In the genomic region with DNA sequence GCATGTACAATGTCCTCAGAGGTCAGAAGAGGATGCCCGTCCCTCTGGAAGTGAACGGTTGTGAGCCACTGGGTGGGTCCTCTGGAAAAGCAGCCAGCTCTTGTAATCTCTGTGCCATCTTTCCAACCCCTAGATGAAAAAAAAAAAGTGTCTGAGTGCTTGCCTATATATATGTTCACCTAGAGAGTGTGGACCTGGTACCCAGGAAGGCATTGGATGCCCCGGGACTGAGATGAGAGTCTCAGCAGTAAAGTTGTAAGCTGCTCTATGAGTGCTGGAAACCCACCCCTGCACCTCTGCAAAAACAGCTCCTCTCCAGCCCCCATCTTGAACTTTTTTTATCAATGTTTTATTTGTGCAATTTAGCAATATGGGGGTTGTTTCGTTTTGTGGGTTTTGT, we compare ENCODE assay signal across 13 mouse cellular contexts. TPM values are rescaled to one million over a fixed set of nuclear protein-coding genes. Genes with fewer than 3 reads are reported as not detected.
DNase-seq lines count a peak whose midpoint lies in the region; ATAC-seq and TF ChIP-seq lines count a peak whose summit lies in the region.
"Had no signal": no experiment of that assay in that cellular context is flagged by ENCODE, and none has a peak within 500 bp of the region (broad histone marks: within the 10 kb centered on the region; RNA-seq: fewer than 3 reads in every experiment).

No protein-coding gene starts in this region.

- no peaks in the 10 kb centered on the region for H3K36me3 ChIP-seq in intestine, embryonic 16.5 days (ENCODE audit: control insufficient read depth, insufficient read depth, low read length)
- no peaks in the 10 kb centered on the region for H3K36me3 ChIP-seq in intestine, embryonic 15.5 days
- peaks cover 22% of the 10 kb centered on the region for H3K36me3 ChIP-seq in liver, embryonic 12.5 days
- peaks cover 3% of the 10 kb centered on the region; the same call in 1 of the 2 replicates for H3K36me3 ChIP-seq in liver, embryonic 14.5 days (replicated peaks; ENCODE audit: control insufficient read depth, insufficient read depth, low read depth)
- H3K36me3 ChIP-seq: hindbrain, embryonic 13.5 days had no signal

- H3K9ac ChIP-seq in intestine, embryonic 16.5 days (ENCODE audit: low read depth, low read length): no peak overlapping the region
- H3K9ac ChIP-seq in intestine, embryonic 15.5 days: no peak overlapping the region
- H3K9ac ChIP-seq in liver, embryonic 12.5 days: no peak overlapping the region
- no peak overlapping the region for H3K9ac ChIP-seq in liver, embryonic 14.5 days (replicated peaks)
- H3K9ac ChIP-seq: embryonic facial prominence, embryonic 13.5 days; hindbrain, embryonic 13.5 days had no signal

- no peak for TF ChIP-seq EP300 in liver, embryonic 14.5 days (IDR thresholded peaks at IDR 0.05; ENCODE audit: low read depth)

- H3K9me3 ChIP-seq in intestine, embryonic 16.5 days (ENCODE audit: control insufficient read depth, low read length): no peaks in the 10 kb centered on the region
- H3K9me3 ChIP-seq in intestine, embryonic 15.5 days: no peaks in the 10 kb centered on the region
- no peaks in the 10 kb centered on the region for H3K9me3 ChIP-seq in liver, embryonic 12.5 days (replicated peaks)
- no peaks in the 10 kb centered on the region for H3K9me3 ChIP-seq in liver, embryonic 14.5 days (ENCODE audit: control insufficient read depth, low read length)
- H3K9me3 ChIP-seq: embryonic facial prominence, embryonic 13.5 days; hindbrain, embryonic 13.5 days; kidney, embryonic 15.5 days; midbrain, embryonic 10.5 days had no signal

- TF ChIP-seq CTCF in liver, embryonic 14.5 days (IDR thresholded peaks at IDR 0.05; ENCODE audit: low read depth): no peak

- DNase-seq in cerebellum, adult 11 months: peak; percentile 23
- DNase-seq in cerebellum, adult 9-10 months: no peak
- DNase-seq in liver: no peak
- no peak for DNase-seq in liver, embryonic 14.5 days (ENCODE audit: low read depth in 3 of 3, low spot score in 3 of 3)
- DNase-seq in T-cell, adult 2 months (ENCODE audit: low spot score): no peak

- ATAC-seq in intestine, embryonic 16.5 days: no peak
- ATAC-seq in intestine, embryonic 15.5 days: no peak
- no peak for ATAC-seq in liver, embryonic 12.5 days
- ATAC-seq in liver, embryonic 14.5 days (ENCODE audit: insufficient read depth): no peak

- 0 out of 2 replicates have a peak overlapping the region, but pooled peaks have one; percentile 47 for H3K4me2 ChIP-seq in intestine, embryonic 16.5 days (ENCODE audit: low read depth, low read length)
- no peak overlapping the region for H3K4me2 ChIP-seq in intestine, embryonic 15.5 days (replicated peaks)
- H3K4me2 ChIP-seq in liver, embryonic 12.5 days: peak overlapping the region; percentile 95
- H3K4me2 ChIP-seq in liver, embryonic 14.5 days (ENCODE audit: low read depth): peak overlapping the region; percentile 94

- no peak overlapping the region for H3K27ac ChIP-seq in intestine, embryonic 16.5 days (ENCODE audit: low read length)
- no peak overlapping the region for H3K27ac ChIP-seq in intestine, embryonic 15.5 days
- no peak overlapping the region for H3K27ac ChIP-seq in liver, embryonic 12.5 days
- H3K27ac ChIP-seq in liver, embryonic 14.5 days: no peak overlapping the region
- H3K27ac ChIP-seq: left cerebral cortex, adult 2 months had no signal

- H3K4me3 ChIP-seq in intestine, embryonic 16.5 days (ENCODE audit: low read length): no peak overlapping the region
- no peak overlapping the region for H3K4me3 ChIP-seq in intestine, embryonic 15.5 days (replicated peaks)
- H3K4me3 ChIP-seq in liver, embryonic 12.5 days: peak overlapping the region; percentile 98; the same call in 1 of the 2 replicates
- no peak overlapping the region; a peak in 1 of 4 replicates for H3K4me3 ChIP-seq in liver, embryonic 14.5 days (ENCODE audit: insufficient read depth in 1 of 2, low read depth in 2 of 2, low read length in 2 of 2)

- 76% methylated on average over 4 of the region's 4 CpGs for WGBS in intestine, embryonic 16.5 days
- 76% methylated on average over 4 of the region's 4 CpGs for WGBS in intestine, embryonic 15.5 days
- 69% methylated on average over 4 of the region's 4 CpGs for WGBS in liver, embryonic 12.5 days (ENCODE audit: insufficient replicate concordance)
- WGBS in liver, embryonic 14.5 days (ENCODE audit: insufficient replicate concordance): 61% methylated on average over 4 of the region's 4 CpGs

- peaks cover 17% of the 10 kb centered on the region for H3K4me1 ChIP-seq in intestine, embryonic 16.5 days (ENCODE audit: control insufficient read depth, insufficient read depth, low read length)
- peaks cover 15% of the 10 kb centered on the region for H3K4me1 ChIP-seq in intestine, embryonic 15.5 days (replicated peaks)
- peaks cover 37% of the 10 kb centered on the region for H3K4me1 ChIP-seq in liver, embryonic 12.5 days
- H3K4me1 ChIP-seq in liver, embryonic 14.5 days (replicated peaks; ENCODE audit: control insufficient read depth in 2 of 2, insufficient read depth in 2 of 2, low read length in 1 of 2): peaks cover 11 to 23% of the 10 kb centered on the region in 2 experiments

- H3K27me3 ChIP-seq in intestine, embryonic 16.5 days (replicated peaks; ENCODE audit: control insufficient read depth, insufficient read depth, low read length): no peaks in the 10 kb centered on the region
- H3K27me3 ChIP-seq in intestine, embryonic 15.5 days (replicated peaks): no peaks in the 10 kb centered on the region
- no peaks in the 10 kb centered on the region for H3K27me3 ChIP-seq in liver, embryonic 12.5 days (replicated peaks)
- no peaks in the 10 kb centered on the region for H3K27me3 ChIP-seq in liver, embryonic 14.5 days (ENCODE audit: control insufficient read depth, insufficient read depth, low read length)
- H3K27me3 ChIP-seq: embryonic facial prominence, embryonic 13.5 days; hindbrain, embryonic 13.5 days; kidney, embryonic 15.5 days had no signal

RNA-seq across cellular contexts. Expression of a gene that starts 1.4 kb away (rescaled TPM):
- polyA plus RNA-seq in intestine, embryonic 16.5 days (2015; fragmentation: Nextera tagmentation; extraction: Ambion mirVana): 44.4 and 46.7 TPM in 2 replicates
- 56.4 and 57.5 TPM in 2 replicates for polyA plus RNA-seq in intestine, embryonic 15.5 days (2015; fragmentation: Nextera tagmentation; extraction: Ambion mirVana)
- 47.7 and 53.7 TPM in 2 replicates for polyA plus RNA-seq in liver, embryonic 12.5 days (2016; fragmentation: Nextera tagmentation; extraction: Ambion mirVana)
- 39.1 and 41.8 TPM in 2 replicates for polyA plus RNA-seq in liver, embryonic 14.5 days (2012; rRNA removed)
- polyA plus RNA-seq in liver, embryonic 14.5 days (2014; fragmentation: Nextera tagmentation; extraction: Ambion mirVana): 33.1 and 38.6 TPM in 2 replicates

RNA-seq across cellular contexts. Expression of a gene that starts 16.5 kb away (rescaled TPM):
- 309 and 333 TPM in 2 replicates for polyA plus RNA-seq in intestine, embryonic 16.5 days (2015; fragmentation: Nextera tagmentation; extraction: Ambion mirVana)
- 324 and 397 TPM in 2 replicates for polyA plus RNA-seq in intestine, embryonic 15.5 days (2015; fragmentation: Nextera tagmentation; extraction: Ambion mirVana)
- 348 and 354 TPM in 2 replicates for polyA plus RNA-seq in liver, embryonic 12.5 days (2016; fragmentation: Nextera tagmentation; extraction: Ambion mirVana)
- polyA plus RNA-seq in liver, embryonic 14.5 days (2012; rRNA removed): 43.5 and 75.6 TPM in 2 replicates
- polyA plus RNA-seq in liver, embryonic 14.5 days (2014; fragmentation: Nextera tagmentation; extraction: Ambion mirVana): 245 and 247 TPM in 2 replicates

RNA-seq across cellular contexts. Expression of a gene that starts 44.7 kb away (rescaled TPM):
- 28.1 and 36.3 TPM in 2 replicates for polyA plus RNA-seq in intestine, embryonic 16.5 days (2015; fragmentation: Nextera tagmentation; extraction: Ambion mirVana)
- polyA plus RNA-seq in intestine, embryonic 15.5 days (2015; fragmentation: Nextera tagmentation; extraction: Ambion mirVana): 20.6 and 22.0 TPM in 2 replicates
- 9.7 and 10.3 TPM in 2 replicates for polyA plus RNA-seq in liver, embryonic 12.5 days (2016; fragmentation: Nextera tagmentation; extraction: Ambion mirVana)
- polyA plus RNA-seq in liver, embryonic 14.5 days (2012; rRNA removed): 5.5 and 5.6 TPM in 2 replicates
- polyA plus RNA-seq in liver, embryonic 14.5 days (2014; fragmentation: Nextera tagmentation; extraction: Ambion mirVana): 6.7 and 7.5 TPM in 2 replicates
